Mouse (Mus musculus): ENCODE measurements at regions not wholly inside any gene's neighbourhood (a gene's known extent, or its start where the extent isn't known, plus 50 kb on each side); places are given as distances from the start of the nearest gene placed in this dataset.
A peak's percentile ranks its signal among the peaks of the same experiment; 100 is the strongest.

DNA sequence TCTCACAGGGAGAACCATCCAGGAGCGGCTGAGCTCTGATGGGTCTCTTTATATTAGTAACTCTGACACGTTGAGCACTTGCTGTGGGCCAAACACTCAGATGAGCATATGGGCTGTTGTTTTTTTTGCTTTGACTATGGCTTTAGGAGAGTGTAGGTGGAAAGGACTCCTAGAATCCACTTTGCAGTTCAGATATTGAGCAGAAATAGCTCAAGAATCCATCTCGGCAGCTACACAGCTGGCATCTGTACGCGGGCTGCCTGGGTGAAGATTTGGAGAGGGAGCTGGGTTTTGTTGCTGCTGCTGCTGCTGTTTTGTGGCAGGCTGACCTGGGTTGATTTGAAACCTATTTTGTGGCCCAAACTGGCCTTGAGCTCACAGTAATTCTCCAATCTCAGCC is 281.0 kb downstream of the Rps24 start:
- DNase-seq (ENCODE audit: low spot score in 2 of 2), result peak in 1 of 2 experiments; percentile 51

DNA sequence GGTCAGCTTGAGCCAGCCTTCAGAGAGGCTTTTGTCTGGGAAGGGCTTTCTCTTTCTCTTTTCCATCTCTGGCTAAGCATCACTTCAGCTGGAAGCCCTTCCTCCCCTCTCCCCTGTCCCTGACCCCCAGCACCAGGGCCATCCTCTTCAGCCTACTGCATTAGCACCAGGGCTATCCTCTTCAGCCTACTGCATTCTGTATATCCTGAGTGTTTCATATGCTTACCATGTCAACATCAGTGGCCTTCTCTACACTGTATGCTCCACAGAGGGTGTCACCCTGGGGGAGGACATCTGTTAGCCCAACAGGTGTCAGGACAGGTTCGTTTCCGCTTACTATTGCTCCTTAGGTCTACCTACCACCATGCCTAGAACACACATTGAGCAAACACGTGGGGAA is 282.5 kb downstream of the Rps24 start:
- DNase-seq (ENCODE audit: low spot score in 2 of 2), result no peak

DNA sequence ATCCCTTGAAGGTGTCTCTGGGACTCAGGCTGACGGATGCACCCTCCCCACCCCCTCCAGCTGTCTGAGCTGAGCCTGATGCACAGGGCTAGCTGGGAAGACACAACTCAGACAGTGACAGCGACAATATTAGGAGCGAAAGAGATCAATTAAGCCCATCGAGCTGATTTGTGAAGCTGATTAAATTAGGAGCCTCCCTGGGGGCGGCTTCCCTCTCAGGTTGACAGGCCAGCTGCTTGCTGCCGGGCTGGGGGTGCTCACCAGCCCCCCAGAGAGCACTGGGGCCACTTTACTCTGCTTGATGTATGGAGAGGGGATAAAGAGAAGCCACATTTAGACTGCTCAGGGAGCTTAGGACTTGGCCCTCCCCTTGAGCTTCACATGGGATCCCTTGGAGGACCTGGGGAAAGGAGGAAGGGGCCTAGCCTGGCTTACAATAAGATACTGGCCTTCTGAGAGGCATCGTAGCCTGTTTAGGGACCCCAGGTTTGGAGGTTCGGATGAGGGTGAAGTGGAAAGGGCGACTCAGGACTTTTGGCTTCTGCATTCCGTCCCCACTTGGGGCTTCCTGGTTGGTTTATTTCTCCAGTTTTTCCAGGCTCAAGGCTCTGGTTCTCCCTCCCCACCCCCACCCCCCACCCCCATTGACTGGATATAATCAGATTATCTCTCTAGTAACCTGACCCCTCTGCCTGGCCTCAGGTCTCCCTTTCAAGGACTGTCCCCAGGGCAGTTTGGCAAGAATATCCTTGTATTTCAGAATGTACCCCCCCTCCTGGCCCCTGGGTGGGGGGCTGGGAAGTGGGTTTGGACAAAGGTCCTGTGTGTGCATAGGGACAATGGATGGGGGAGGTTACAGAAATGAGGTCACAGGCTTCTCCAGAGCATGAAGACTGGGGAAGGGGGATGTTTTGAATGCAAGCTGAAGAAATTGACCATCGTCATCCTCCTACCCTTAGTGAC is 283.4 kb downstream of the Rps24 start:
- no peak for DNase-seq (ENCODE audit: low spot score in 2 of 2)

DNA sequence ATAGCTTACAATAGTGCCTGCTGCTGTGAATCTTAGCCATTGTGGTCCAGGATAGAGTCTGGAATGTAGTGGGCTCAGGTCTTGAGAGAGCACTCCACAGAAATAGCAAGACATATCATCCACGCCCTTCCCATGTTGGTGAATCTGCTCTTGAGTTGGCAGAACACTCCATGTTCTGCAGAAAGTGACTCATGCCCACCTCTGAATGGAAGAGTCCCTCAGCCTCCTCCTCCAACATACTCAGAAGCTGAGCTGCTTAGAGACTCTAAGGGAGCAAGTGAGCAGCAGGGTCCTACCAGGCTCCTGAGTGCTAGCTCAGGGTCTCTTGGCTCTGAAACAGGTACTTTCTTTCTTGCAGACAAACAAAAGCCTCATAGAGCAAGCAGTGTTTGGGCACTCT is 284.7 kb downstream of the Rps24 start:
- peak in 1 of 2 experiments; percentile 45 for DNase-seq (ENCODE audit: low spot score in 2 of 2)

DNA sequence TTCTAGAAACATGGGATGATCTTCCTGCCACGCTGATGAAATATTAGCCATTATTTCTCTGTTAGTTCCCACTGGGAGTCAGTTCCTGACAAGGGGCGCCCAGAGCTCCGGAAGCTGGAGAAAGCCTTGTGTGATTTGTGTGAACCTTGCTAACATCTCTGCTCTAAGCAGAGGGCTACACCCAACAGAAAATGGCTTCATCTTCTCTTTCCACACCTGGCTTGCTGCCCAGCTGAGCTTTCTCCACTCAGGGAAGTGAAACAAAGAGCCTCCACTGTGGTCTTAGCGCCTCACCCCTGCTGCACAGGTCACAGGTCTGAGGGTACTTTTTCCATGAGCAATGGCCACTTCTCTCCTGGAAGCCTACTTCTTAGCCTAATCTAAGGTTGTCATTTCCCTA is 285.2 kb downstream of the Rps24 start:
- no peak for DNase-seq (ENCODE audit: low spot score in 2 of 2)

DNA sequence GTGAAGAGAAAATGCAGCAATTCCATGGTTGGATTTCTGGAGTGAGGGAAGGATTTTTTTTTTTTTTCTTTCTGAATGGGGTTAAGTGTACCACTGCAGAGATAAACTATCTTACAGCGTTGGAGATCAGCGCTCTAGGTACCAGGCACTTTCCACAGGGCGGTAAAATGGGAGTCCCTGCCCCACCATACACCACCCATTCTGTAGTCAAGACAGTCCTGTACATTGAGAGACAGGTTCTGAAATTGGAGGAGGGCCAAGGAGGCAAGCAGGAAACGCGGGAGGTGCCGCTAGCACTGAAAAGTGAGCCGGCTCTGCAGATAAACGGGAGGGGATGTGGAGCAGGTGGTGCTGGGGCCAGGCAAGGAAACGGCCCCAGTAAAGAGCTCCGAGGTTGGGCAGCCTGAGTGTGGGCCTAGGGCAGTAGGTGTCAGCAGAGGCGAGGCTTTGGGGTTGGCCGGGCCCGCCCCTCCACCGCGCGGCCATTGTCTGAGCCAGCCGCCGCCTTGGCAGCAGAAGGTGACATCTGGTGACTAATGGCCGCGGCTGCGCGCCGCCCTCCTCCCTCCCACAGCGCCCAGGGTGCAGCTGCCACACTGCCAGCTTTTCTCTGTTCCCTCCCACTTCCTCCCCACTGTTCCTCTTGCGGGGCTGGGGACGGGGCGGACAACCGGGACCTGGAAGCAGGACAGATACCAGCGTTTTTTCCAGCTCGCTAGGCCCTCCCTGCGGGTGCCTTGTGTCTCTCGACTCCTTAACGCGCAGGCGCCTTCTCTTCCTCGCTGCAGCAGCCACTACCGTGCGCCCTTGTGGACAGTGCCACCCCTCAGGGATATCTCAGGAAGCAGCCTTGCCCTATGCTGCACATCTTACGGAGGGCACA is 292.1 kb downstream of the Rps24 start:
- DNase-seq (ENCODE audit: low spot score in 2 of 2), result peak; percentile 86 to 92

DNA sequence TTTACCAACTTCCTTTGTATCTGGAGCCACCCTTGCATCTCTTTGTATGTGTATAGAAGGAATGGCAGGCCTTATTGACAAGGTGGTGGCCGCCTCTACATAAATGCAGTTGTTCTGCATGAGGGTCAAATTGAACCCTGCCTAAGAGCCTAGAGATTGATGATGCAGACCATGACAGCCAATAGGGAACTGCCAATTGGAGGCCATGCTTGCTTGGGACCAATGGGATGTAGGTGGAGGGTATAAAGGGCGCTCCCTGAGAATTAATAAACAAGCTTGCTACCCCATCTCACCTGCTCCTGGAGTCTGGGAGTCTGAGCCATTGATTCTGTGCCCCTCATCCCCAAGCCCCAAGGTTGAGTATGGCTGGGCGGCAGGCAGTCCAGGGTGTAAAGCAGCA is 294.7 kb downstream of the Rps24 start:
- no peak for DNase-seq (ENCODE audit: low spot score in 2 of 2)

DNA sequence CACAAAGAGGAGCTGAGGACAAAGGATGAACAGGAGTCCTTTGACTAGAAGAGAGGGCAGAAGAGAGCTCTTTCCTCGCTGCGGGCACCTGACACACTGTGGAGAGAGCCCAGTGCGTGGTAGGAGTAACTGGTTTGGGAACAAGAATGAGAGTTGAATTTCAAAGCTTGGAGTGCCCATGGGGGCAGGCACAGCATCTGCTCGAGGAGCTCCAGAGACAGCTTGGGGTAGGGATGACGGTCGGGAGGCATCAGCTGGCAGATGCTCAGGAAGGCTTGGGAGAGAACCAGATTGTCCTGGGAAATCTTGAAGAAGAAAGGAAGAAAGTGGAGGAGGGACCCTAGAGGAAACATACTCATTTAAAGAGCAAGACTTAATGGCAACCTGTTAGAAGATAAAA is 297.0 kb downstream of the Rps24 start:
- peak; percentile 62 to 71 for DNase-seq (ENCODE audit: low spot score in 2 of 2)

DNA sequence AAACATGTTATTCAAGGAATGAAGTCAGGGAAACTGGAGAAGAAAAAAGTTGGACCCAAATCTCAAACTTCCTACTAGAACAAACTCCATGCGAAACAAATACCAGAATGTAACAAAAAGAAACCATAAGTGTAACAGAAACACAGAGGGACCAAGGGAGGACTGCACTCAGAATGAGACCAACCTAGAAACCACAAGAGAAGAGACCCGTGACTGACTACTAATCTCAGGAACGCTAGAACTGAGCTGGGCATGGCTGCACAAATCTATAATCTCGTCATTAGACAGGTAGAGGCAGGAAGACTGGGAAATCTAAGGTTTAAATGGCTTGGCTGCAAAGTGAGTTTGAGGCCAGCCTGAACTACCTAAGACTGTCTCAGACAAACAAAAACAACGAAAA is 298.5 kb downstream of the Rps24 start:
- no peak for DNase-seq (ENCODE audit: low spot score in 2 of 2)

DNA sequence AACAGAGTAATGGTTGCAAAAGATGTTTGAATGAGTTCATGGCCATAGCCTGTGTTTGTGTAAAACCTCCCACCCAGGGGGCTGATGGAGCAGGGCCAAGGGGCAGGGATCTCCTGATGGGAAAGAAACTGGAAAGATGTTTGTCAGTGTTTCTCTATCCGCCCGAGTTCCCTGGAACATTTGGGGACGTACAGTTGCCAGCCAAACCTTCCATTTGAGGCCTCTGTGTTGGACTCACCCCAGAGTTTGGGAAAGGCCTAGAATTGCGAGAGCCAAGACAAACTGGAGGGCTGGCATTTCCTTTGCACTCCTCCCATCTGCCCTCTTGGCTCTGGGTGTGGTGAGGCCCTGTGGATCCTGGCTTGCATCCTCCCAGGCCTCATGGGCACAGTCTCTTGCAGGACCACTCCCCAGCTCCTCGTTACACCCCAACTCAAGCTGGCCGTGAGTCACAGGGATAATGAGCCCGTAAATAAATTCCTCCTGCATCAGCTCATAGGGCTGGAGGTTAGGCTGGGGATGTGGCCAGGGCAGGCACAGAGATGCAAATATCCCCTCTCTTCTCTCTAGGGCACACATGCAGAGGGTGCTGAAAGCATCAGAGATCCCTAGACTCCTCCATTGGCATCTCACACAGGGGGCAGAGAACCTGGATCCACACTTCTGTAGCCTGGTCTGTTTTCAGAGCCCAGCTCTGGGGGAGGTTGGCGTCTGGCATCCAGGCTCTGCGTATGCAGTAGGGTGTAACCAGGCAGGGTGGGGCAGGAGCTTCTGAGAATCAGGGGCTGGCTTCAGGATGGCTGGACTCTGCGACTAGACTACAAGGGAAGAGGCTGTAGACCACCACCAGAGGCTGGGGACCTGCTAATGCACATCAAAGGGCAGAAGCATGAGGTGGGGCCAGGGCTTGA is 306.7 kb downstream of the Rps24 start:
- DNase-seq (ENCODE audit: low spot score in 2 of 2), result no peak

DNA sequence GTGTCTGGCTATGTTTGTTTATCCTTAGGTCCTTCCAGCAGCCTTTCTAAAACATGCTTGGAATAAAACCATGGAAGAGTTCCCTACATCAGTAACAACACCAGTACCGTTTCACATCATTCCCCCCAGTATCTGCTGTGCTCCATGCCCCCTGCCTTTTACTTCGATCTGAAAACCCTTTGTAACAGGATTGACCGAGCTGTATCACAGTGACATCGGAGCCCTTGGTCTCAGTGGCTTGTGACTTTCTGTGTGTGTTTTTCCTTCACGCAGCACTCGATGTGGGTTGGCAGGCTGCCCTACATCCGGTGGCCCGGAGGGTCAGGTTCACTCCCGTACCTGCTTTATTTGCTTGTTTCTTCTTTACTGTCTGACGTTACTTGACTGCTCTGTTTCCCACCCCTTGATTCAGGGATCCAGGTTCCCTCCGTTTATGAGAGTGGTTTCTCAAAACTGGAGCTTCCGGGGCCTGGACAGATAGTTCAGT is 307.5 kb downstream of the Rps24 start:
- DNase-seq (ENCODE audit: low spot score in 2 of 2), result no peak

DNA sequence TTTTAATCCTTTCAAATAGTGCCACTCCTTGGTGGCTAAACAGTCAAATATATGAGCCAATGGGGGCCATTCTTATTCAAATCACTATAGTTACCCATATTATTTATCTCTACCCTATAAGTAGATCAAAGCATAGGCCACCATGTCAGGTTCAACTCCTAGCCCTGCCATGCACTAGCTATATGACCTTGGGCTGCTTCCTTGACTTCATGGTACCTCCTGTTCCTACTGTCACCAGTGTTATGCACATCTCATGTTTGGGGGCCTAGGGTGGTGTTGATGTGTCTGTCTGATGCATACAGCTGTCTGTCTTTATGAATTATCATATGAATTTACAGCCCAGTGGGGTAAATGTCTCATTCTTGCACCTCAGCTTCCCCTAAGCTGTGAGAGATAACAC is 310.6 kb downstream of the Rps24 start:
- no peak for DNase-seq (ENCODE audit: low spot score in 2 of 2)

DNA sequence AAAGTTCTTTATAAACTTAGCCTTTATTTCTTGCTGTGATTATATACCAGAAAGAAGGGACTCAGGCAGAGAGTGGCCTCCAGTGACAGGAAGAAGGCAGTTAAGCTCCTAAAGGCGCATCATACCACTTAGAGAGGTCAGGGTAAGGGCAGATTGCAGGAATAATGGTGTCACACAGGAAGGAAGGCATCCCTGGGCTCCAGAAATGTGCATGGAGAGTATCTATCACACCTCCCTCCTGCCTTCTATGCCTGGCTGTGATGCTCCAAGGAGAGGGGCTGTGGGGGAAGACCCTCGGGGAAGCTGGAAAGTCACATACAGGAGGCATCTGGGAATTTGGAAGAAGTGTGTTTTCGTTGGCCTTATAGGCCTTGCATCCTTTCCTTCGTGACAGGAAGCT is 311.1 kb downstream of the Rps24 start:
- DNase-seq (ENCODE audit: low spot score in 2 of 2), result no peak

DNA sequence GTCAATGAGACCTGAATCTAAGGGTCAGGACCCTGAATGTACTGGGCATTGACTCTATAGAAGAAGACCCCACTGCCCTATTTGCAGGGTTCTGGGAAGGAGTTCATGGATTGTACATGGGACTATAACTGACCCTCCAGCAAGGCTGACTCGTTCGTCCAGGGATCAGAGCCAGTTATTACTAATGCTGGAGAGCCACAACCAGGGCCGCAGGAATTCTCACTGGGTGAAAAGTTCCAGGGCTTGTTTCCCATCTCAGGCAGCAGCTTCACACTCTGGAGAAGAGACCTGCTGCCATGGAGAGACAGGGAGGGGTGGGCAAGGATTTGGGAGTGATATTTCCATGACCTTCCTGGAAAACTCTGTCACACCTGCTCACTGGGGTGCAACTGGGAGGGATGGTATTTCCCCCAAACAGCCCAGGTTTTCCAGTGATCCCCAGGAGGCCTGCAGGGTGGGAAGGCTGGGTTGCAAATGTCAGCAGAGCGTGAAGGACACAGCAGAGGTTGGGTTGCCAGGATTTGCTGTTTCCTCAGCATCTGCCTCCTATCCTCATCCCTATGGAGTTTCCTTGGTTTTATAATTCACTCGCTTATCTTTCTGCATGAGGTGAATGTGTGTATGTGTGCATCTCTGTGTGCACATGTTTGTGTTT is 316.2 kb downstream of the Rps24 start:
- DNase-seq (ENCODE audit: low spot score in 2 of 2), result no peak

DNA sequence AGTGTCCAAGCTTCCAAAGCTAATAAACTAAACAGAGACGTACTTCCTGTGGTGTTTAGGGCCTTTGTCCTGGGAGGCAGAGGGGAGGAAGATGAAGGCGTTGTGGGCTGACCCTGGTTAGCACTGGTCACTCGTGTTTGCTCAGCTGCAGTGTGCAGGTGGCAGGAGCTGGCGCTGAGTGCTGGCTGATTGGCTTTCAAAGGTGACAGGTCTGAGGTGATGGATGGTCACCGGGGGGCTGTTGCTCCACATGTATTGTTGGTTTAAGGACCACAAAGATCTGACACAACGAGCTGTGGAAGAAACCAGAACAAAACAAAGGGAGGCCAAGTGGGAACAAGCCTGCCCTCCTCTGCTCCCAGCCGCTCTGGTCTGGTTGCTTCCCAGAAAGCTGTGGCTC is 320.1 kb downstream of the Rps24 start:
- no peak for DNase-seq (ENCODE audit: low spot score in 2 of 2)

DNA sequence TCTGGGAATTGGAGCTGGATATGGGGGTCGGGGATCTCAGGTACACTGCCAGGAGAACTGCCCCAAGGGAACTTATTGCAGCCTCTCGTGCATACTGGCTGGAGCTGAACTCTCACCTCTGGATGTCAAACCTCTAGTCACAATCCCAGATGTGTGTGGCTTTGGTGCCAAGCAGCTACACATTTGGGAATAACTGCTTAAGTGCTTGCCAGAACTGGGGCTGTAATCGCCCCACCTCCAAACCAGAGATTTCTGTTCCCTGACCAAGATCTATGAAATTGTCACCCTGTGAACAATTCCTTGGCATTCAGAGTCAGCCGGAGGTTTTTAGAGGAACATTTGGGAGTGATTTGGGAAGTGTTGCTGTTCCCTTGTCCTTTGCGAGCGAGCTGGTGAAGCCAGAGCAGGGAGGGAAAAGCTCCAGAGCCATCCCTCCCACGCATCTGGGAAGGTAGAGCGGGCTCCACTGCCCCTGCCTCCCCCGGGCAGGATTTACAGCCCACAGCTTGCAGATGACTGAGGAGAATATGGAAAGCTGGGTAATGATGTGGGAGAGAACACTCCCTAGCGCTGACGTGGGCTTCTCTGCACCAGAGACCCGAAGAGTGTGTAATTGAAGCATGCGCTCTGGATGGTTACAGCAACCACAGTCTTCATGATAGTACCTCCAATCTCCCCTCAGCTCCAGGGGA is 336.1 kb downstream of the Rps24 start:
- peak; percentile 53 to 69 for DNase-seq (ENCODE audit: low spot score in 2 of 2)

DNA sequence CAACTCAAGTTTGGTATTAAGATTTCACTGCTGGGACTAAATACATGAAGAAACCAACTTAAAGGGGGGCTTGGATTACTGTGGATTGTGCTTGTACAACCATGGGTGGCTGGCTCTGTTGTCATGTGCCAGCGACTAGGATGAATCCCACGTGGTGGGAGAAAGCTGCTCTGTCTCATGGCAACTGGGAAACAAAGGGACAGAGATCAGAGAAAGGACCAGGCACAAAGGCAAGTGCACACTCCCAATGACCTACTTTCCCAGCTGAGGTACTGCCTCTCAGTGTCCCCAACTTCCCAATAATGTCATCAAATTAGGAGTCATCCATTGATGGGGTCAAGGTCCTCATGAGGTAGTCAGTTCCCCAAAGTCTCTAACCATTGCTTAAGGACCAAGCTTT is 337.4 kb downstream of the Rps24 start:
- no peak for DNase-seq (ENCODE audit: low spot score in 2 of 2)

DNA sequence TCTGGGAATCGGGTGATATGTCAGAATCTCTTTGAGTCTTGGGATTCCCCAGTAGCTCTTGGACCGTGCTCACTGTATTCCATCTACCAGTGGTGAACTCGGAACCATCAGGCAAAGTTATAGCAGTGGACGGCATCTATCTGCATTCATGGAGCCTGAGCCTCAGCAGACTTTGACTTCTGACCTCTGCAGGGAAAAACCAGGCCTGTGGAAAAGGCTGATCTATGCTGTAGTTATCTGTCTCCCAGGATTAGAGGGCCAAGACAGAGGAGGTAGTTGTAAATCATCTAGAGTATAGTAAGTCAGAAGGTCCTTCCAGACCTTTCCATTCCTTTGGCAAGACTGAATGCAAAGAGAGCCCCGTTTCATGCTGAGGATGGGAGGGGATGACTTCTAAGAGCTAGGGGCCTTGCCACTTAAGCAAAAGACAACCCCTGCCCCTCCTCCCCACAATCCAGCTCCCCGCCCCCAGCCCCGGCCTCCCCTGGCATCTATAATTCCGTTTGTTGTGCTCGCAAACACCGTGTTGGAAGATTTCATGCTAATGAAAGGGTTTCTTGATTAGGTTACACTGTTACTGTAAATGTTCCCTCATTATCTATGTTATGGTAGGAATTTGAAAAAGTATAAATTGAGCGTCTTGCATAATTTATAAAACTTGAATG is 338.9 kb downstream of the Rps24 start:
- no peak for DNase-seq (ENCODE audit: low spot score in 2 of 2)

All from left cerebral cortex, adult 18-20 months (tissue).